Comparison of ENCODE assay signal across 12 mouse cellular contexts in genomic region chr4:62606905-62607304, GRCm38 (mm10). TPM values are rescaled to one million over a fixed set of nuclear protein-coding genes. Genes with fewer than 3 reads are reported as not detected.
DNase-seq lines count a peak whose midpoint lies in the region; ATAC-seq and TF ChIP-seq lines count a peak whose summit lies in the region.
"Had no signal": no experiment of that assay in that cellular context is flagged by ENCODE, and none has a peak within 500 bp of the region (broad histone marks: within the 10 kb centered on the region; RNA-seq: fewer than 3 reads in every experiment).

No protein-coding gene starts in this region.

- peaks cover 56% of the 10 kb centered on the region for H3K4me1 ChIP-seq in forebrain, embryonic 13.5 days
- H3K4me1 ChIP-seq in forebrain, embryonic 11.5 days (replicated peaks; ENCODE audit: control insufficient read depth, insufficient read depth, low read length): peaks cover 12% of the 10 kb centered on the region; the same call in 1 of the 2 replicates
- H3K4me1 ChIP-seq in kidney, embryonic 15.5 days: peaks cover 27% of the 10 kb centered on the region
- H3K4me1 ChIP-seq in heart, postnatal 0 days (ENCODE audit: control insufficient read depth, insufficient read depth): peaks cover 25% of the 10 kb centered on the region
- H3K4me1 ChIP-seq in midbrain, embryonic 14.5 days (ENCODE audit: control insufficient read depth, insufficient read depth, low read length): peaks cover 16% of the 10 kb centered on the region
- H3K4me1 ChIP-seq: liver, embryonic 15.5 days had no signal

- TF ChIP-seq CTCF in heart, postnatal 0 days (IDR thresholded peaks at IDR 0.05; ENCODE audit: low read depth): no peak

- ATAC-seq in forebrain, embryonic 13.5 days: no peak
- no peak for ATAC-seq in forebrain, embryonic 11.5 days (replicated peaks; ENCODE audit: low FRiP score)
- no peak for ATAC-seq in kidney, embryonic 15.5 days (replicated peaks; ENCODE audit: low FRiP score)
- no peak for ATAC-seq in heart, postnatal 0 days (ENCODE audit: insufficient read depth, low read depth)
- no peak for ATAC-seq in midbrain, embryonic 14.5 days (ENCODE audit: low FRiP score, low TSS enrichment)
- ATAC-seq in megakaryocyte-erythroid progenitor cell, adult 5-6 weeks (replicated peaks; ENCODE audit: low FRiP score, low TSS enrichment, poor library complexity, severe bottlenecking): no peak

- TF ChIP-seq EP300 in heart, postnatal 0 days (IDR thresholded peaks at IDR 0.05; ENCODE audit: low read depth): no peak

- no peak overlapping the region for H3K4me3 ChIP-seq in forebrain, embryonic 13.5 days
- H3K4me3 ChIP-seq in forebrain, embryonic 11.5 days (ENCODE audit: low read depth, low read length): no peak overlapping the region
- H3K4me3 ChIP-seq in kidney, embryonic 15.5 days (replicated peaks): no peak overlapping the region
- H3K4me3 ChIP-seq in heart, postnatal 0 days (ENCODE audit: low read depth, low read length): no peak overlapping the region
- no peak overlapping the region for H3K4me3 ChIP-seq in midbrain, embryonic 14.5 days (replicated peaks; ENCODE audit: low read depth, low read length)
- H3K4me3 ChIP-seq: liver, embryonic 15.5 days; megakaryocyte, embryonic 14.5 days had no signal

- H3K27me3 ChIP-seq in forebrain, embryonic 13.5 days: 0 out of 2 replicates have a peak, but pooled peaks cover 5% of the 10 kb centered on the region
- no peaks in the 10 kb centered on the region for H3K27me3 ChIP-seq in forebrain, embryonic 11.5 days (ENCODE audit: control insufficient read depth, insufficient read depth, low read length)
- H3K27me3 ChIP-seq in kidney, embryonic 15.5 days: 0 out of 2 replicates have a peak, but pooled peaks cover 2% of the 10 kb centered on the region
- peaks cover 6% of the 10 kb centered on the region; the same call in 1 of the 2 replicates for H3K27me3 ChIP-seq in heart, postnatal 0 days (ENCODE audit: control insufficient read depth, insufficient read depth, low read length)
- no peaks in the 10 kb centered on the region for H3K27me3 ChIP-seq in midbrain, embryonic 14.5 days (ENCODE audit: control insufficient read depth, insufficient read depth, low read length)
- H3K27me3 ChIP-seq: liver, embryonic 15.5 days had no signal

- H3K4me2 ChIP-seq in forebrain, embryonic 13.5 days: no peak overlapping the region
- no peak overlapping the region for H3K4me2 ChIP-seq in forebrain, embryonic 11.5 days (ENCODE audit: low read depth, low read length, severe bottlenecking)
- 0 out of 2 replicates have a peak overlapping the region, but pooled peaks have one; percentile 10 for H3K4me2 ChIP-seq in kidney, embryonic 15.5 days
- H3K4me2 ChIP-seq in heart, postnatal 0 days (ENCODE audit: low read depth, low read length): no peak overlapping the region
- no peak overlapping the region for H3K4me2 ChIP-seq in midbrain, embryonic 14.5 days (ENCODE audit: low read length)
- H3K4me2 ChIP-seq: liver, embryonic 15.5 days had no signal

- 0 out of 2 replicates have a peak overlapping the region, but pooled peaks have one; percentile 35 for H3K27ac ChIP-seq in forebrain, embryonic 13.5 days
- H3K27ac ChIP-seq in forebrain, embryonic 11.5 days (ENCODE audit: low read depth, low read length): no peak overlapping the region
- peak overlapping the region; percentile 33; the same call in 1 of the 2 replicates for H3K27ac ChIP-seq in kidney, embryonic 15.5 days
- H3K27ac ChIP-seq in heart, postnatal 0 days (ENCODE audit: low read depth): peak overlapping the region; percentile 22
- peak overlapping the region; percentile 49; the same call in 1 of the 2 replicates for H3K27ac ChIP-seq in midbrain, embryonic 14.5 days (replicated peaks; ENCODE audit: low read depth, low read length)
- H3K27ac ChIP-seq: liver, embryonic 15.5 days had no signal

- no peaks in the 10 kb centered on the region for H3K9me3 ChIP-seq in forebrain, embryonic 13.5 days (replicated peaks)
- H3K9me3 ChIP-seq in forebrain, embryonic 11.5 days (ENCODE audit: control insufficient read depth, low read length): no peaks in the 10 kb centered on the region
- H3K9me3 ChIP-seq in kidney, embryonic 15.5 days (replicated peaks): no peaks in the 10 kb centered on the region
- no peaks in the 10 kb centered on the region for H3K9me3 ChIP-seq in heart, postnatal 0 days (replicated peaks; ENCODE audit: control insufficient read depth, low read length)
- no peaks in the 10 kb centered on the region for H3K9me3 ChIP-seq in midbrain, embryonic 14.5 days (ENCODE audit: control insufficient read depth, low read length)
- H3K9me3 ChIP-seq: liver, embryonic 15.5 days had no signal

- 65% methylated on average over 7 of the region's 7 CpGs for WGBS in forebrain, embryonic 13.5 days
- 73% methylated on average over 7 of the region's 7 CpGs for WGBS in forebrain, embryonic 11.5 days
- 35% methylated on average over 7 of the region's 7 CpGs for WGBS in kidney, embryonic 15.5 days
- WGBS in heart, postnatal 0 days: 43% methylated on average over 7 of the region's 7 CpGs
- 90% methylated on average over 7 of the region's 7 CpGs for WGBS in midbrain, embryonic 14.5 days

- peaks cover 4% of the 10 kb centered on the region for H3K36me3 ChIP-seq in forebrain, embryonic 13.5 days (ENCODE audit: poor library complexity, severe bottlenecking)
- H3K36me3 ChIP-seq in forebrain, embryonic 11.5 days (ENCODE audit: control insufficient read depth, insufficient read depth, low read length): no peaks in the 10 kb centered on the region
- H3K36me3 ChIP-seq in kidney, embryonic 15.5 days: no peaks in the 10 kb centered on the region
- no peaks in the 10 kb centered on the region for H3K36me3 ChIP-seq in heart, postnatal 0 days (replicated peaks; ENCODE audit: control insufficient read depth, insufficient read depth, low read length)
- no peaks in the 10 kb centered on the region for H3K36me3 ChIP-seq in midbrain, embryonic 14.5 days (ENCODE audit: control insufficient read depth, insufficient read depth, low read length)
- H3K36me3 ChIP-seq: liver, embryonic 15.5 days had no signal

- no peak overlapping the region for H3K9ac ChIP-seq in forebrain, embryonic 13.5 days
- H3K9ac ChIP-seq in forebrain, embryonic 11.5 days (ENCODE audit: low read length): no peak overlapping the region
- no peak overlapping the region for H3K9ac ChIP-seq in kidney, embryonic 15.5 days
- H3K9ac ChIP-seq in heart, postnatal 0 days (replicated peaks; ENCODE audit: low read depth, low read length): no peak overlapping the region
- H3K9ac ChIP-seq in midbrain, embryonic 14.5 days (replicated peaks; ENCODE audit: low read length): no peak overlapping the region
- H3K9ac ChIP-seq: liver, embryonic 15.5 days had no signal

- no peak for DNase-seq in forebrain, embryonic 11.5 days (ENCODE audit: low spot score)
- no peak for DNase-seq in kidney, postnatal 14 days
- no peak for DNase-seq in heart, postnatal 0 days (ENCODE audit: low spot score)
- no peak for DNase-seq in midbrain, embryonic 14.5 days
- no peak for DNase-seq in B cell, adult 2 months
- DNase-seq: kidney, adult 8-10 months; right cerebral cortex, adult 18-20 months had no signal

RNA-seq across cellular contexts. Expression of gene Rgs3, which starts 47.3 kb away (rescaled TPM):
- polyA plus RNA-seq in forebrain, embryonic 13.5 days (2015; fragmentation: Nextera tagmentation; extraction: Ambion mirVana): 49.0 and 56.6 TPM in 2 replicates
- 33.6 and 39.7 TPM in 2 replicates for polyA plus RNA-seq in forebrain, embryonic 11.5 days (2014; fragmentation: Nextera tagmentation; extraction: Ambion mirVana)
- polyA plus RNA-seq in kidney, embryonic 15.5 days (2015; fragmentation: Nextera tagmentation; extraction: Ambion mirVana): 53.7 and 56.9 TPM in 2 replicates
- total RNA-seq in heart, postnatal 0 days (2014; rRNA removed; ENCODE audit: low replicate concordance): 66.0 and 114 TPM in 2 replicates
- polyA plus RNA-seq in heart, postnatal 0 days (2015; fragmentation: Nextera tagmentation; extraction: Ambion mirVana): 52.1 and 52.5 TPM in 2 replicates
- polyA plus RNA-seq in midbrain, embryonic 14.5 days (2014; fragmentation: Nextera tagmentation; extraction: Ambion mirVana): 49.1 and 63.3 TPM in 2 replicates
- 0.68 and 11.0 TPM in 2 replicates for total RNA-seq in megakaryocyte-erythroid progenitor cell, adult 5-6 weeks (2014; fragmentation: Nextera tagmentation)
- total RNA-seq in megakaryocyte-erythroid progenitor cell, adult 5-6 weeks (2017): 2.9 and 5.0 TPM in 2 replicates
